Mouse (Mus musculus): ENCODE measurements around the gene Galnt2. TPM values are rescaled to one million over a fixed set of nuclear protein-coding genes. Genes with fewer than 3 reads are reported as not detected.

Galnt2 gene
- polyA plus RNA-seq, 1 experiment, result 27.9 TPM

Other genes with a start within 250 kb of the Galnt2 start
- gene Abcb10, start 248.3 kb upstream of the Galnt2 start, polyA plus RNA-seq (2012; rRNA removed), result 14.5 and 18.4 TPM in 2 replicates
- gene Taf5l, start 210.0 kb upstream of the Galnt2 start, polyA plus RNA-seq (2012; rRNA removed), result 15.2 and 17.7 TPM in 2 replicates
- gene Urb2, start 209.9 kb upstream of the Galnt2 start, polyA plus RNA-seq (2012; rRNA removed), result 4.6 and 5.5 TPM in 2 replicates
- gene Pgbd5, start 208.3 kb downstream of the Galnt2 start, polyA plus RNA-seq (2012; rRNA removed), result 150 and 161 TPM in 2 replicates